Mouse (Mus musculus): ENCODE results near the gene Cask. TPM values are rescaled to one million over a fixed set of nuclear protein-coding genes. Genes with fewer than 3 reads are reported as not detected.

Gene Cask
- polyA plus RNA-seq (2015; fragmentation: Nextera tagmentation; extraction: Ambion mirVana): 0.99 and 1.3 TPM in 2 replicates

GRCm38 (mm10) chrX:13851285-13851684, at the start of gene Cask:
Gene Cask (minus strand): TSS chrX:13851367.
- WGBS (ENCODE audit: insufficient replicate concordance): 29% methylated on average over 4 of the region's 4 CpGs
- H3K27ac ChIP-seq: no peak within 1 kb of the TSS
- no peak within 1 kb of the TSS for H3K9ac ChIP-seq
- no peak for DNase-seq
- H3K4me3 ChIP-seq (replicated peaks): no peak within 1 kb of the TSS
- H3K4me2 ChIP-seq: no peak within 1 kb of the TSS
- H3K36me3 ChIP-seq: no peaks in the 10 kb centered on the region
- no peaks in the 10 kb centered on the region for H3K9me3 ChIP-seq (replicated peaks)
- H3K4me1 ChIP-seq (replicated peaks): peaks cover 9% of the 10 kb centered on the region
- ATAC-seq (ENCODE audit: low read depth): no peak
- no peaks in the 10 kb centered on the region for H3K27me3 ChIP-seq

GRCm38 (mm10) chrX:13889976-13890375, 38.8 kb upstream of the Cask start:
- no peak for ATAC-seq (ENCODE audit: low read depth)
- Histone ChIP-seq H3K9me3 (replicated peaks) (no peaks in the 10 kb centered on the region), H3K27ac (no peak overlapping the region), H3K4me1 (replicated peaks) (no peaks in the 10 kb centered on the region), H3K4me2 (no peak overlapping the region), H3K36me3 (no peaks in the 10 kb centered on the region), H3K9ac (no peak overlapping the region), H3K4me3 (replicated peaks) (no peak overlapping the region), H3K27me3 (no peaks in the 10 kb centered on the region)
- 75% methylated on average over 2 of the region's 2 CpGs for WGBS (ENCODE audit: insufficient replicate concordance)
- DNase-seq: no peak

- H3K27me3 ChIP-seq: no peaks in the 10 kb centered on the region
- no peak for ATAC-seq (ENCODE audit: low read depth)
- H3K9ac ChIP-seq: no peak overlapping the region
- H3K27ac ChIP-seq: no peak overlapping the region
- no peaks in the 10 kb centered on the region for H3K36me3 ChIP-seq
- H3K9me3 ChIP-seq (replicated peaks): no peaks in the 10 kb centered on the region
- H3K4me3 ChIP-seq (replicated peaks): no peak overlapping the region
- DNase-seq: no peak
- WGBS (ENCODE audit: insufficient replicate concordance): 60% methylated on average over 1 of the region's 1 CpGs
- H3K4me2 ChIP-seq: no peak overlapping the region
- no peaks in the 10 kb centered on the region for H3K4me1 ChIP-seq (replicated peaks)
These were observed 33.2 kb upstream of the Cask start for GRCm38 (mm10) chrX:13884348-13884747.

GRCm38 (mm10) chrX:13881969-13882368, 30.8 kb upstream of the Cask start:
- no peak overlapping the region for H3K4me2 ChIP-seq
- DNase-seq: no peak
- ATAC-seq (ENCODE audit: low read depth): no peak
- H3K9me3 ChIP-seq (replicated peaks): no peaks in the 10 kb centered on the region
- no peak overlapping the region for H3K27ac ChIP-seq
- H3K36me3 ChIP-seq: no peaks in the 10 kb centered on the region
- WGBS (ENCODE audit: insufficient replicate concordance): 18% methylated on average over 6 of the region's 6 CpGs
- H3K4me3 ChIP-seq (replicated peaks): no peak overlapping the region
- no peak overlapping the region for H3K9ac ChIP-seq
- no peaks in the 10 kb centered on the region for H3K27me3 ChIP-seq
- no peaks in the 10 kb centered on the region for H3K4me1 ChIP-seq (replicated peaks)

GRCm38 (mm10) chrX:13860145-13860544, 9.0 kb upstream of the Cask start:
- WGBS (ENCODE audit: insufficient replicate concordance): 68% methylated on average over 4 of the region's 4 CpGs
- Histone ChIP-seq H3K27ac (no peak overlapping the region), H3K36me3 (no peaks in the 10 kb centered on the region), H3K4me3 (replicated peaks) (no peak overlapping the region), H3K4me2 (no peak overlapping the region), H3K9me3 (replicated peaks) (no peaks in the 10 kb centered on the region), H3K9ac (no peak overlapping the region), H3K4me1 (replicated peaks) (no peaks in the 10 kb centered on the region), H3K27me3 (no peaks in the 10 kb centered on the region)
- ATAC-seq (ENCODE audit: low read depth): no peak
- no peak for DNase-seq

- WGBS (ENCODE audit: insufficient replicate concordance): 61% methylated on average over 9 of the region's 9 CpGs
- Histone ChIP-seq H3K27me3 (no peaks in the 10 kb centered on the region), H3K9me3 (replicated peaks) (no peaks in the 10 kb centered on the region)
These were observed 7.9 kb upstream of the Cask start for GRCm38 (mm10) chrX:13859051-13859450.

GRCm38 (mm10) chrX:13848473-13848872, 2.7 kb downstream of the Cask start:
- WGBS (ENCODE audit: insufficient replicate concordance): 50% methylated on average over 1 of the region's 1 CpGs
- Histone ChIP-seq H3K27me3 (peaks cover 9% of the 10 kb centered on the region; the same call in 1 of the 2 replicates), H3K4me1 (replicated peaks) (peaks cover 15% of the 10 kb centered on the region), H3K27ac (no peak overlapping the region), H3K4me2 (peak overlapping the region; percentile 79), H3K9ac (no peak overlapping the region), H3K36me3 (no peaks in the 10 kb centered on the region), H3K9me3 (replicated peaks) (no peaks in the 10 kb centered on the region), H3K4me3 (replicated peaks) (no peak overlapping the region)
- DNase-seq (no peak), ATAC-seq (ENCODE audit: low read depth) (peak; percentile 10; the same call in 1 of the 2 replicates)

More at GRCm38 (mm10) chrX:13859051-13859450, 7.9 kb upstream of the Cask start:
- Histone ChIP-seq H3K4me3 (replicated peaks) (no peak overlapping the region), H3K36me3 (no peaks in the 10 kb centered on the region), H3K9ac (no peak overlapping the region), H3K4me2 (no peak overlapping the region), H3K27ac (no peak overlapping the region), H3K4me1 (replicated peaks) (no peaks in the 10 kb centered on the region)
- ATAC-seq (ENCODE audit: low read depth): no peak
- DNase-seq: no peak

- Histone ChIP-seq H3K4me1 (replicated peaks) (peaks cover 15% of the 10 kb centered on the region), H3K27me3 (peaks cover 9% of the 10 kb centered on the region; the same call in 1 of the 2 replicates), H3K4me2 (peak overlapping the region; percentile 79), H3K27ac (no peak overlapping the region), H3K36me3 (no peaks in the 10 kb centered on the region), H3K4me3 (replicated peaks) (peak overlapping the region; percentile 64), H3K9ac (peak overlapping the region; percentile 62), H3K9me3 (replicated peaks) (no peaks in the 10 kb centered on the region)
- 21% methylated on average over 7 of the region's 7 CpGs for WGBS (ENCODE audit: insufficient replicate concordance)
- ATAC-seq (ENCODE audit: low read depth) (0 out of 2 replicates have a peak, but pooled peaks have one; percentile 11), DNase-seq (peak; percentile 5)
These were observed 3.7 kb downstream of the Cask start for GRCm38 (mm10) chrX:13847502-13847851.

GRCm38 (mm10) chrX:13846653-13847501, 4.3 kb downstream of the Cask start:
- Histone ChIP-seq H3K9ac (peak overlapping the region; percentile 71), H3K27ac (peak overlapping the region; percentile 43)
- WGBS (ENCODE audit: insufficient replicate concordance): 15% methylated on average over 52 of the region's 59 CpGs

GRCm38 (mm10) chrX:13845858-13846652, 5.1 kb downstream of the Cask start:
- peak; percentile 78 for ATAC-seq (ENCODE audit: low read depth)
- Histone ChIP-seq H3K9ac (peak overlapping the region; percentile 71), H3K27ac (no peak overlapping the region; the same call in 1 of the 2 replicates), H3K4me1 (replicated peaks) (peaks cover 15% of the 10 kb centered on the region), H3K9me3 (replicated peaks) (no peaks in the 10 kb centered on the region), H3K36me3 (no peaks in the 10 kb centered on the region), H3K4me3 (replicated peaks) (peak overlapping the region; percentile 64), H3K4me2 (peak overlapping the region; percentile 79), H3K27me3 (peaks cover 9% of the 10 kb centered on the region; the same call in 1 of the 2 replicates)
- DNase-seq: peak; percentile 0
- 19% methylated on average over 87 of the region's 100 CpGs for WGBS (ENCODE audit: insufficient replicate concordance)

More at GRCm38 (mm10) chrX:13846653-13847501, 4.3 kb downstream of the Cask start:
- Histone ChIP-seq H3K4me1 (replicated peaks) (peaks cover 15% of the 10 kb centered on the region), H3K9me3 (replicated peaks) (no peaks in the 10 kb centered on the region), H3K36me3 (no peaks in the 10 kb centered on the region), H3K4me2 (peak overlapping the region; percentile 79), H3K4me3 (replicated peaks) (peak overlapping the region; percentile 64), H3K27me3 (peaks cover 9% of the 10 kb centered on the region; the same call in 1 of the 2 replicates)
- ATAC-seq (ENCODE audit: low read depth) (peak; percentile 91), DNase-seq (peak; percentile 81)
